Mouse (Mus musculus): Measurements from ENCODE around the gene Gm49373.

Gm49373 gene

DNA sequence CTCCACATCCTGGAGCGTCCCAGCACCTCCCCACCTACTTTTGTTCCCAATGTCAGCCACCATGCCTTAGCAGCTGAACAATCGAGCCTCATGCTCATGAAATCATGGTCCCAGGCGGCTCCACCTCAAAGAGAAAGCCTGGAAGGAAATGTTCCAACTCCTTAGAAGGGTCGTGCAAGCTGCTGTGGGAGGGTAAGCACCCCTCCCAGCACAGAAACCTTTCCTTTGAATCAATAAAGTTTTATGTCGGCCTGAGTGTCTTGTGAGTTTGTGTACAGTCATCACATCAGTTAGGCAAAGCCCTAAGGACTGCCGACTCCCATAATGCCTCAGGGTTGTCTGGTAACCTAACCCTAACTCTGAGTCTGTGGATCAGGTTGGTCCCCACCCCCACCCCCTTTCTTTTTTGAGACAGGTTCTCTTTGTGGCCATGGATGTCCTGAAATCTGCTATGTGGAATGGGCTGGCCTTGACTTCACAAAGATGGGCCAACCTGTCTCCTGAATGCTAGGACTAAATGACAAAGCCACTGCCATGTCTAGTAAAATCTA, 44.3 kb downstream of the Gm49373 start:
- no peak for DNase-seq (ENCODE audit: low read depth, low spot score)

DNA sequence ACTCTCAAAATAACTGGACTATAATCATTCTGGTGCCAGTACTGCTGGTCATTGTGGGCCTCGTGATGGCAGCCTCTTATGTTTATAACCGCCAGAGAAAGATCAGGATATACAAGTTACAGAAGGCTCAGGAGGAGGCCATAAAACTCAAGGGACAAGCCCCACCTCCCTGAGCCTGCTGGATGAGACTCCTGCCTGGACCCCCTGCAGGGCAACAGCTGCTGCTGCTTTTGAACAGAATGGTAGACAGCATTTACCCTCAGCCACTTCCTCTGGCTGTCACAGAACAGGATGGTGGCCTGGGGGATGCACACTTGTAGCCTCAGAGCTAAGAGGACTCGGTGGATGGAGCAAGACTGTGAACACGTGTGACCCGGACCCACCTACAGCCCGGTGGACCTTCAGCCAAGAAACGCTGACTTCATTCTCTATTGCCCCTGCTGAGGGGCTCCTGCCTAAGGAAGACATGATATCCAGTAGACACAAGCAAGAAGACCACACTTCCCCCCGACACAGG, 45.1 kb downstream of the Gm49373 start:
- no peak for DNase-seq (ENCODE audit: low read depth, low spot score)

DNA sequence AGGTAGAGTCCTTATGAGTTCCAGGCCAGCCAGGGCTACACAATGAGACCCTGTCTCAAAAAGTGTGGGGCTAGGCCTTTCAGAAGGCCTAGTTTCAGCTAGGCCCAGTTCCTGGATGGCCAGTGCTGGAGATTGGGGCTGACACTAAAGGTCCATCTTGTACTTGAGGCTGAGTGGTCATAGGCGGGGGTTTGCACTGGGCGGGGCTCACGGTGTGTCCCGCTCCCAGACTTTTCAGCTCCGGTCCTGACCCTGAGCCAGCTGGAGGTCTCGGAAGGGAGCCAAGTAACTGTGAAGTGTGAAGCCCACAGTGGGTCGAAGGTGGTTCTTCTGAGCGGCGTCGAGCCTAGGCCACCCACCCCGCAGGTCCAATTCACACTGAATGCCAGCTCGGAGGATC, 46.0 kb downstream of the Gm49373 start:
- no peak for DNase-seq (ENCODE audit: low read depth, low spot score)

DNA sequence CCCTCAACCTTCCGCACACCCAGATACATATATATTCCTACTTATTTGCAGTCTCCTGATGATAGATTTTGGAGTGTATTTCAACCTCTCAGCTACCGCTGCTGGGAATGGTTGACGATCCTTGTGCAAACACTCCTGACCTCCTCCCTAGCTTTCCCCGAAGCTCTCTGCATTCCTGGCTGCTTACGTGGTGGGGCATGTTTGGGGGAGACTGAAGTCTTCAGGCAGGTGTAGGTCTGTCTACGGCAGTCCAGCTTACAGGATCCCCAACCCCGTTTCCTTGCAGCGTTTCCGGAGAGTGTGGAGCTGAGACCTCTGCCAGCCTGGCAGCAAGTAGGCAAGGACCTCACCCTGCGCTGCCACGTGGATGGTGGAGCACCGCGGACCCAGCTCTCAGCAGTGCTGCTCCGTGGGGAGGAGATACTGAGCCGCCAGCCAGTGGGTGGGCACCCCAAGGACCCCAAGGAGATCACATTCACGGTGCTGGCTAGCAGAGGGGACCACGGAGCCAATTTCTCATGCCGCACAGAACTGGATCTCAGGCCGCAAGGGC, 47.6 kb downstream of the Gm49373 start:
- DNase-seq (ENCODE audit: low read depth, low spot score): no peak

DNA sequence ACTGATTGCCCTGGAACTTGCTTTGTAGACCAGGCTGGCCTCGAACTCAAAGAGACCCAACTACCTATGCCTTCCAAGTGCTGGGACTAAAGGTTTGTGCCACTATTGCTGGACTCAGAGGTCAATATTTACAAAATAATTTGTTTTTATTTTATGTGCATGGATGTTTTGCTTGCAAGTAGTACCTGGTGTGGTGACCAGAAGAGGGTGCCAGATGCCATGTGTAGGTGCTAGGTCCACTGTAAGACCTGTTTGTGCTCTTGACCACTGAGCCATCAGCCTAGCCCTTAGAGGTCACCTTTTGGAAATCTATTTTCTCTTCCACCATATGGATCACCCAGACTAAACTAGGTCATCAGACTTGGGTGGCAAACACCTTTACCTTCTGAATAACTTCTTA, 50.2 kb downstream of the Gm49373 start:
- DNase-seq (ENCODE audit: low read depth, low spot score): no peak

DNA sequence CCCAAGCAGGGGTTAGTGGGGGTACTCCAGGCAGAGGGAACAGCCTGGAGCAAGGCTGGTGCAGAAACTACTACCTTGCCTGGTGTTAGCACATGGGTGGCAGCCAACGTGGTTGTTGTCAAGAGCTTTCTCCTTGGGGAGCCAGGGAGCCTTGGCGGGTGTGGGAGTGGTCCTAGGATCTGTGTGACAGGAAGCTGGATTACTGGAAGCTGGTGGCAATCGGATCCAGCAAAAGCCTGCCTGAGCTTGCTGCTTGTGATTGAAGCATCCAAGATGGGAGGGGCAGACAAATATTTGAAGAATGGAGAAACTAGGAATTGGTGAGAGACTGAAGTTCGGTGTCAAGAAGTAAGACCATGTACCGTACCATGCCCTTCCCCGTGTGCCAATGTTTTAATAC, 50.6 kb downstream of the Gm49373 start:
- DNase-seq (ENCODE audit: low read depth, low spot score): no peak

DNA sequence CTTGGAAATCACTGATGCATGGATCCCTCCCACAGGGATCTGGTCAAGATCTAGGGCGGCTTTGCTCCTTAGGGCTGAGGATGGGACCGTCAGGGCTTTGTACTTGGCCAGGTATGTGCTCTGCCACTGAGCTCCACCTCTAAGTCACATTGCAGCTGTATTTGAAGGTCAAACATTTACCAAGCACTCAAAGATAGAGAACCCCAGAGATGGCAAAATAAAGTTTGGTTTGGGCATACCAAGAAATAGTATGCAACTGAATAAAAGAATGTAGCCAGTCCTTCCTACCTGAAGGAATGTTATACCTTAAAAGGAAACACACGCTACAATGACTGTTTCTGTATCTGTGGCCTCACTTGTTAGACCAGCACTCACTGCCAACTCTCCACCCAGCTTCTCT, 51.5 kb downstream of the Gm49373 start:
- DNase-seq (ENCODE audit: low read depth, low spot score): no peak

DNA sequence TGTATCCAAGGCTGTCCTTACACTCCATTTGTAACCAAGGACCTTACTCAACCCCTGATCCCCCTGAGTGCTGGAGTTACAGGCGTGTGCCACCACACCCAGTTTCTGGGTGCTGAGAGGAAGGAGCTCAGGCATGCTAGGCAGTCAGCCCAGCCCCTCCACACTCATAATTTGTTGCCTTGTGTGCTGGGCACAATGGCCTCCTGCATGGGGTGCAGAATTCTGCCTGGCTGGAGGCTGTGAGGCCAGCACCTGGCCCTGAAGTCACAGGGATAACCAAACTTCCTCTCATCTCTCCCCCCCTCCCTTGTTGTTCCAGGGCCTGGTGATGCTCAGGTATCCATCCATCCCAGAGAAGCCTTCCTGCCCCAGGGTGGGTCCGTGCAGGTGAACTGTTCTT, 54.3 kb downstream of the Gm49373 start:
- DNase-seq (ENCODE audit: low read depth, low spot score): no peak

DNA sequence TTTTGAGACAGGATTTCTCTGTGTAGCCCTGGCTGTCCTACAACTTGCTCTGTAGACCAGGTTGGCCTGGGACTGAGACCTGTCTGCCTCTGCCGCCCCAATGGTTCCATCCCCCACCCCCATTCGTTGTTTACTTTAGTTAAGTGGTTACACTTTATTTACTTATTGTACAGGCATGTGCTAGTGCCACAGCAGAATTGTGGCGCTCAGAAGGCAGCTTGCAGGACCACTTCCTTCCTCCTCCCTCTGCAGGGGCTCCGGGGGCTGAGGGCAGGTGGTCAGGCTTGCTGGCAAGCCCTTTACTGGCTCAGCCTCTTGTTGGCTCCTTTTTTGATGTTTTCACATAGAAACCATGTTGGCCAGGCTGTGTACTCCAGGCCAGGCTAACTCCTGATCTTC, 55.7 kb downstream of the Gm49373 start:
- no peak for DNase-seq (ENCODE audit: low read depth, low spot score)

DNA sequence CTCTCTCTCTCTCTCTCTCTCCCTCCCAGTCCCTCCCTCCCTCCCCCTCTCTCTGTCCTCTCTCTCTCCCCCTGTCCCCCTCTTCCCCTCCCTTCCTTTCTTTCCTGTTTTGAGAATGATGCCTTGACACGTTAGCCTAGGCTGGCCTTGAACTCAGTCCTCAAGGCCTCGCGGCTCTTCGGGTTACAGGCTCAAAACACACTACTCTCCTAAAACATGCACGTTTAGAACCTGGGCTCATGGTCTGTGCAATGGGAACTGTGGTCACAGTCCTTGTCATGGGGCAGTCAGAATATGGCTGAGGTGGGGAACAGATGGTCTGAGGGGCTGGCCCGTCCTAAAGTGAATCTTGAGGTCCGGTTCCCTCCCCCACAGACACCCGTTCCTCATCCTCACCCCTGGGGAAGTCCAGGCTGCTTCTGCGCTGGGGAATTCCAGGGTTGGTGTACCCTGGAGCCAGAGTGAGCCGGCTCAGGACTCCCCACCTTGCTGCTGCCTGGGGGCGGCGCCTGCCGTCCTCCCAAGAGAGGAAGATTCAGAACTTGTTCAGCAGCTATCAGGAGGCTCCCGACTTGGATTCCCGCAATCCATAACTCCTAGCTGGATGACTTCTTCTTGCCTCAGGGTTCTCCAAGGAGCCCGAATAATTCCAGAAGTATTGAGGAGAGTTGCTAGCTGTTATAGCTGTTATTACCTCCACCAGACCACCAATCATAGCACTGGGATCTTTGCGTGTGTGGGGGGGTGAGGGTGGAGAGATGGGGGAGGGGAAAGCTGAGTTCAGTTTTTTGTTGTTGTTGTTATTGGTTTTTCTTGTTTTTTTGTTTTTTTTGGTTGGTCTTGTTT, 56.3 kb downstream of the Gm49373 start:
- DNase-seq (ENCODE audit: low read depth, low spot score): no peak

DNA sequence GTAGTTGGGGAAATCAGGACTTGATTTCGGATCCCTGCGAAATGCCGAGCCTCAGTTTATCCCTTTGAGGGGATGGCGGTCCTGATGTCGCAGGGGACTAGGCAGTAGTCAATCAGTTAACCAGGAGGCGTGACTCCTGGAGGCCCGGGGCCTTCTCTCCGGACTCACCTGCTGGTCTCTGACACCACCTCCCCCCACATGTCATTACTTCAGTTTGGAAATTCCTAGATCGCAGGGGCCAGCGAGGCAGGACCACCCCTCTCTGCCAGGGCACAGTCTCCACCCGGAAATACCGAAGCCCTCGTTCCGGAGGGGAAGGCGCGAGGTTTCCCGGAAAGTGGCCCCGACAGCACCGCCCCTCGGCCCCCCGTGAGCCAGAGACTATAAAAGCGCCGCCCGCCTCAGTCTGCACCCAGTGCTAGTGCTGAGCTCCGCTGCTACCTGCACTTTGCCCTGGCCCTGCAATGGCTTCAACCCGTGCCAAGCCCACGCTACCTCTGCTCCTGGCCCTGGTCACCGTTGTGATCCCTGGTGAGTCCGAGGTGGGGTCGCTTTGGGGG, 57.2 kb downstream of the Gm49373 start, which contains the start of gene Icam1:
TSS of gene Icam1 (plus strand) at position 415 of the 560 bp plus-strand sequence.
- no peak for DNase-seq (ENCODE audit: low read depth, low spot score)

DNA sequence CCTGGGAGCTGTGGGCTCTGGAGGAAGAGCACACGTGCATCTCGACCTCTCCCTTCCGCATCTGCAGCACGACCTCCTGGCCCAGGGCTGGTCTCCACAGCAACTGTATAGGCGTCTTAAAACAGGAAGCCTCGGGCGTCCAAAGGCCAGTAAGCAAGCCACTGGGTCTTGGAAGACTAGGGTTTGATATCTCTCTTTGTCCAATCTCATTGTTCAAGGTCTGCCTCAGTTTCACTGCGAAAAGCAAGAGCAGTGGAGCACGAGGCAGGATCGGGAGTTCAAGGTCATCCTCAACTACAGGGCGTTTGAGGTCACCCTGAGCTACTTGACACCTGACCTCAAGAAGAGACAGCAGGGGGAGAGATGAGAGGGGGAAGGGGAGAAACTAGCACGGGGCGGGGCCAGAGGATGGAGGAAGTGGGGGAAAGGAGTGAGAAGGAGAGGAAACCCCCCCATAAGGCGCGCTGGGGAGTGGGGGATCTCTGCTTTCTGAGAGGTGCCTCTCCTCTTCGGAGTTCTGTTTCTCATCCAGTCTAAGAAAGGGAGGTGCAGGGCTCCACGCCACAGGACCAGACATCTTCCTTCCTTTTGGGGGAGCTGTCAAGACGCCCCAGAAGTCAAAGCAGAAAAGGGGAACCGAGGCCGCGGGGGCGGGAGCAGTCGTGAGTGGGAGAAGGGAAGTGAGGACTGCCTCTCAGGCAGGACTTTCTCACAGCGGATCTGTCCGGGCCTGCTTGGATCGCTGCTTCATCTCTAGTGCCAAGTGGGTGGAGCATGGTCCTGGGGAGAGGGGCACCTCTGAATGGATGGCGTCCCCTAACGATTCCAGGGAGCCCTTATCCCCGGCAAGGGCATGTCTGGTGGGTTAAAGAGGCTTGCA, 58.0 kb downstream of the Gm49373 start:
- DNase-seq (ENCODE audit: low read depth, low spot score): no peak
